Mouse (Mus musculus): ENCODE data around the gene Angptl8. TPM values are rescaled to one million over a fixed set of nuclear protein-coding genes. Genes with fewer than 3 reads are reported as not detected.

Gene Angptl8
- total RNA-seq, 1 experiment from 2014 or later, result 4.5 TPM

Small RNA genes lying within 50 kb of the gene (microRNA-seq; reads per million reads assigned to microRNA genes)
- gene Mir7083, result 4.1 to 9.6 reads per million in 2 experiments

Other genes with a start within 250 kb of the Angptl8 start
- 58.2 and 62.6 TPM in 2 replicates for gene Timm29, start 242.8 kb upstream of the Angptl8 start, total RNA-seq (2021)
- 27.5 and 40.2 TPM in 2 replicates for gene Yipf2, start 242.7 kb upstream of the Angptl8 start, total RNA-seq (2021)
- gene Smarca4, start 219.3 kb upstream of the Angptl8 start, total RNA-seq (2021), result 87.3 and 87.4 TPM in 2 replicates
- 126 and 145 TPM in 2 replicates for gene Ldlr, start 112.0 kb upstream of the Angptl8 start, total RNA-seq (2021)
- gene Spc24, start 75.2 kb upstream of the Angptl8 start, total RNA-seq (2021), result 4.7 and 5.6 TPM in 2 replicates
- 37.3 and 46.2 TPM in 2 replicates for gene Kank2, start 36.8 kb upstream of the Angptl8 start, total RNA-seq (2021)
- 45.6 and 46.0 TPM in 2 replicates for gene Dock6, start 17.1 kb downstream of the Angptl8 start, total RNA-seq (2021)
- 36.3 and 71.9 TPM in 2 replicates for gene Rab3d, start 82.7 kb downstream of the Angptl8 start, total RNA-seq (2021)
- gene Ccdc159, start 92.0 kb downstream of the Angptl8 start, total RNA-seq (2021), result 13.6 and 19.1 TPM in 2 replicates
- 471 and 609 TPM in 2 replicates for gene Tmem205, start 92.0 kb downstream of the Angptl8 start, total RNA-seq (2021)
- 35.6 and 40.5 TPM in 2 replicates for gene Plppr2, start 101.5 kb downstream of the Angptl8 start, total RNA-seq (2021)
- gene Swsap1, start 120.2 kb downstream of the Angptl8 start, total RNA-seq (2021), result 14.0 and 19.4 TPM in 2 replicates
- 1.6 and 1.8 TPM in 2 replicates for gene Epor, start 128.0 kb downstream of the Angptl8 start, total RNA-seq (2021)
- gene Rgl3, start 153.9 kb downstream of the Angptl8 start, total RNA-seq (2021), result 33.9 and 66.9 TPM in 2 replicates
- 1.3 and 3.7 TPM in 2 replicates for gene Ccdc151, start 167.1 kb downstream of the Angptl8 start, total RNA-seq (2021)
- 161 and 164 TPM in 2 replicates for gene Prkcsh, start 167.3 kb downstream of the Angptl8 start, total RNA-seq (2021)
- gene Elavl3, start 216.5 kb downstream of the Angptl8 start, total RNA-seq (2021), result 0.90 and 2.9 TPM in 2 replicates
- not detected in 2 replicates for gene Gm49318, start 235.7 kb downstream of the Angptl8 start, total RNA-seq (2021)
- 9.4 and 12.4 TPM in 2 replicates for gene Zfp653, start 235.9 kb downstream of the Angptl8 start, total RNA-seq (2021)
- gene Ecsit, start 249.9 kb downstream of the Angptl8 start, total RNA-seq (2021), result 45.7 and 60.4 TPM in 2 replicates

Measured in adrenal gland, postnatal 25 days (tissue).